Mouse (Mus musculus): ENCODE measurements around the gene Piwil1.
A peak's percentile ranks its signal among the peaks of the same experiment; 100 is the strongest.
"Not testable (repeated sequence)": the region's sequence is repeated elsewhere in the genome, so short reads cannot be mapped to it uniquely, and the experiment has no call there.

The Piwil1 gene

DNA sequence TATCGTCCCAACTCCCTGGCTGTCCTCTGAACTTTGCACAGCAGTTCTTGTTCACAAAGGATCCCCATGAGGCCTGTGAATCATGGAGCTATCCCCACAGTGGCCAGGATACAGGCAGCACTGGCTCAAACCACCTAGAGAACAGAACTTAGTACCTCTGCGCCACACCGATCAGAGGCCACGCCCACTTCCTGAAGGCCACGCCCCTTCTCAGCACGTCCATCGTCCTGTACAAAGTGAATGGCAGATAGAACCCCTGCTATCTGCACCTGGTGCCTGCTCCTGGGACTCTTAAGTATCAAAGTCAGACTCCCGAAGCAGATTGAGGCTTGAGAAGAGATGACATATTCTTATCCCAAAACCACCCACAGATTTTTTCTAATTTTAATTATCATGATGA, 8.3 kb downstream of the Piwil1 start:
- DNase-seq (ENCODE audit: low read depth, low spot score) = no peak

DNA sequence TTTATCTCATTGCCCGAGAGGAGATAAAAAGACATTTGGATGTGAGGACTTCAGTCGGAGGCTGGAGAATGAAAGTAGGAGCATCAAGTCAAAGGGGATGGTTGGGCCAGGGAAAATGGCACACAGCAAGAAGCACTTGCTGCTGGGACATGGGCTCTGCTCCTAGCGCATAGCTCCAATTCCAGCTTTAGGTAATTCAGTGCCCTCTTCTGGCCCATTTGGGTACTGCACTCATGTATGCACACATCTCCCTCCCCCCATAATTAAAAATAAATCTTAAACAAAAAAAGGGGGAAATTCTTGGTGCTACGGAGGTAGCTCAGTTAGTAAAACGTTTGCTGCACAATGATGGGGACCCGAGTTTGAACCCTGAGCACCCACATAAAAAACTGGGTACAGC, 9.5 kb downstream of the Piwil1 start:
- DNase-seq (ENCODE audit: low read depth, low spot score) = no peak

DNA sequence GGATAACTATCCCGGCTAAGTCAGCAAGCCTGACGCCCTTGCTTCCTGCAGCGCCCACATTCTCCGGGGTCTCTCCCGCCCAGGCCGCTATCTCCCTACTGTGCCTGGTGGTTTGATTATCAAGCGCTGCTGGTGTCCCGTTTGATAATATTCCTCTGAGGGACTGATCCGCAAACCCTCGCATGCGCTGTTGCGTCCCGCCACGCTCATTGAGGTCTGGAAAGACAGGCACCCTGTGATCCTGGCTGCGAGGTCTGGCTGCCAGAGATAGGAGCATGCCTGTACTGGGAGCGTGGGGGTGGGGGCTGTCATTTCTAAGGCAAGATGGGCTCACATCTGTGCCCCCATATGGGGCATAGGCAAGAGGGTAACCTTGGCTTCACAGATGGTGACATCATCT, 12.8 kb downstream of the Piwil1 start:
- DNase-seq (ENCODE audit: low read depth, low spot score) = no peak

DNA sequence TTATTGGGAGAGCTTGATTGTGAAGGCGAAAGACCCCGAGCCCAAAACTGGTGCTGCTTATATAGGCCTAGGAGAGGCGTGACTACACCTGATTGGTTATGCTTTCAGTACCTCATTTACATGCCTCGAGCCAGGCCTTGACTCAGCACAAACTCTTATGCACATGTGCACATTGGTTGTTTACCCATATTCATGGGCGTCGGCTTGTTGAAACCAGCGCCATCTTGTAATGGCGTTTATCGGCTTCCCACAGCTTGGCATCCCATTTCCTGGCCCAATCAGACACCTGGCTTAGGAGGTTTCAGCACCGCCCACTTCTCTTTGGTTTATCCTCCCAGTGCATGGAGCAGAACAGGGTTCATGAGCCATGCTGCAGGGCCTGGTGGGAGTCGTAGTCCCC, 18.1 kb downstream of the Piwil1 start:
- not testable (repeated sequence) for DNase-seq (ENCODE audit: low read depth, low spot score)

GRCm38 (mm10) chr5:128729341-128729740, 27.0 kb downstream of the Piwil1 start:
- no peak for DNase-seq (ENCODE audit: low read depth, low spot score)

- no peak for DNase-seq (ENCODE audit: low read depth, low spot score)
Measured at GRCm38 (mm10) chr5:128730634-128731033, 28.3 kb downstream of the Piwil1 start.

- DNase-seq (ENCODE audit: low read depth, low spot score) = peak; percentile 49
Measured at GRCm38 (mm10) chr5:128732416-128733014, 30.2 kb downstream of the Piwil1 start.

DNA sequence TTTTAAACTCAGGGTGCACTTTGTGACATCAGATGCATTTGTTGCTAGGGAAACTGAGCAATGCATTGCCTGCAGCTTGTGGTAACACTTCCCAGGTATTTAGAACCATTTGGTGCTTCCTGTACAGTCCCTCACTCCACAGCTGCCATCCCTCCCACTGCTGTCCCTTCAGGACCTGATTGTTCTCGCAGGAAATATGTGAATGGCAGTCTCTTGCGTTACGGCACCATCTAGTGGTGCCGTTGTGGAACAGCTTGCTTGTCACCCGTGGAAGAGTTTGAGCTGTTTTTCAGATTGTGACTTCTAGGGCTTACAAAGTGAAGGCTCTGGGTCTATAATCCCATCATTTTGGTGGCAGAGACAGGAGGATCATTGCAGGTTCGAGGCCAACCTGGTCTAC, 31.6 kb downstream of the Piwil1 start:
- peak; percentile 49 for DNase-seq (ENCODE audit: low read depth, low spot score)

DNA sequence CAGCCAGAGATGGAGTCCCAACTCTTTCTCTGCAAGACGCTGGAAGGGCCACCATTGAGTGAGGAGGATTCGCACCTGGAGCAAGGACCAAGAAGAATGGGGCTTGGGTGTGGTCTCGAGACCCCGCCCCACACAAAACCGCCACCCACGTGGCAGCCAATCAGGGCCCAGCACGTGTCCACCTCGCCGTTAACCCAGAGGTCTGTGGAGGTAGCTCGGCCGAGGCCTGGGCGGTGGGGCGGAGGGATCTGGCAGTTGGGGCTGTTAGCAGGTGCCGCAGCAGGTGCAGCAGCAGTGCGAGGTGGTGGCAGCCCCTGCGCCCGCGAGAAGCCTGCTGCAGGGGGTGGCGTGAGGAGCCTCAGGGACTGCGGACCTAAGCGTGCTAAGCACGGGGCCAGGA, 33.6 kb downstream of the Piwil1 start:
- DNase-seq (ENCODE audit: low read depth, low spot score) = no peak

- no peak for DNase-seq (ENCODE audit: low read depth, low spot score)
Measured at GRCm38 (mm10) chr5:128739168-128739837, 37.0 kb downstream of the Piwil1 start.

DNA sequence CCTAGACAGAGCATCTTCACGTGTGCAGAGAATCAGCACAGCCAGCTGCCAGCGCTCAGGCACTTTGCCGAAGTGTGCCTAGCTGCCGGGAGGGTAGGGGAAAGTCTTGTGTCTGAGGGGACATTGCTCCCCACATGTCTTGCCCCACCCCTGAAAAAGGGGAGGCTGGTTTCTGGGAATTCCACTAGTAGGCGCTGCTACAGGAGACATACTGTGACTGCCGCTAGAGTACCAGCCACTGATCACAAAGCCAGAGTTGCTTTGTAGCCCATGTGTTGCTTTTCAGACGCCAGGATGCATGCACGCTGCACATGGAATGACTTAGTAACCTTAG, 37.5 kb downstream of the Piwil1 start:
- no peak for DNase-seq (ENCODE audit: low read depth, low spot score)

GRCm38 (mm10) chr5:128744351-128744750, 42.0 kb downstream of the Piwil1 start:
- DNase-seq (ENCODE audit: low read depth, low spot score) = no peak

DNA sequence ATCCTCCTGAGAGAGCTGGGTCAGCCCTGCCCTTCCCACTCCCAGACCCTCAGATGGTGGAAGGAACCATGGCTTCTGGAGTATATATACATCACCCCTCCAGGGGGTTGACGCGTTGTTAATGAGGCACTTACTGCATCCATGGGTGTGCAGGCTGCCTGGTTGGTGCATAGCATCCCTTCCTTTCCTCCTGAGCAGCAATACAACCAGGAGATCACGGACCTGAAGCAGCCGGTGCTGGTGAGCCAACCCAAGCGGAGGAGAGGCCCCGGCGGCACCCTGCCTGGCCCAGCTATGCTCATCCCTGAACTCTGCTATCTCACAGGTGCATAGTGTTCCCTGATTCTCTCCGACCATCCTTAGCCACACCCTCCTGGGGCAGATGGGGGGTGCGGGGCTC, 42.9 kb downstream of the Piwil1 start:
- DNase-seq (ENCODE audit: low read depth, low spot score) = no peak

- DNase-seq (ENCODE audit: low read depth, low spot score) = no peak
Measured at GRCm38 (mm10) chr5:128746261-128746660, 43.9 kb downstream of the Piwil1 start.

DNA sequence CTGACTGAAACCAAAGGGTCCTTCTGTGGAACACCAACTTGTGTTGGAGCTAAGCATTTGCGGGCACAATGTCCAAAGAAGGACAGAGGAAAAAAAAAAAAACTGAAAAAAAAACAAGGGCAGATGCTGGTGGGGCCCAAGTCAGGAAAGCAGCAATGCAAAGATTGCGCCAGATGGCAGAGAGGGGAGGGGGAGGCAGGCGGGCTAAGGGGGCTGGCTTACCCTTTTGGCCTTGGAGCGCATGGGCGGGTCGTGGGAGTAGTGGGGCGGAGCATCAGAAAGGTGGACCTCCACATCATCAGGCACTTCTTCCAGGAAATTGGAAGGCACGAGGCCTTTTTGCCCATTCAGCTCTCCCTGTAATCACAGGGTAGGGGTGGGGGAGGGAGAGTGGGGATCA, 58.8 kb downstream of the Piwil1 start:
- DNase-seq (ENCODE audit: low read depth, low spot score) = no peak

- DNase-seq (ENCODE audit: low read depth, low spot score) = no peak
Measured at GRCm38 (mm10) chr5:128769026-128769631, 66.8 kb downstream of the Piwil1 start.

GRCm38 (mm10) chr5:128776386-128776785, 74.1 kb downstream of the Piwil1 start:
- DNase-seq (ENCODE audit: low read depth, low spot score) = no peak

GRCm38 (mm10) chr5:128781621-128782020, 79.3 kb downstream of the Piwil1 start:
- no peak for DNase-seq (ENCODE audit: low read depth, low spot score)

DNA sequence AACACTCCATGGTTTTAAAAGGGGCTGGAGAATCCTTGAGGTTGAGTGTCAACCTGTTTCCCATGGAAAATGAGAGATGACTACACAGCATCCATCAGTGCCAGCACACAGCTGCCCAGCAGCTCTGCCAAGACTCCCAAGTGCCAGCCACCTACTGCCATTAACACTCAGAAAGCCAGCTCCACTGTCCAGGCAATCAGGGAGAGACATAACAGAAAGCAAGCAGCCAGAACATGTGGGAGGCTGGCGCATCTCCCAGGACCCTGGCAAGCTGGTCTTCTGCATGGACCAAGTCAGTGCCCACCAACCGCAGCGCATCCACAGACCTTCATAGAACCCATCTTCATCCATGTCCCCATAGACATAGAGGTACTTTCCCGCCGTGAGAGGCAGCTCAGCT, 98.3 kb downstream of the Piwil1 start:
- DNase-seq (ENCODE audit: low read depth, low spot score) = no peak
